Mouse (Mus musculus) thymus, adult 2 months (tissue): ENCODE data around the gene Klre1.

Experiments used
- CTCF ChIP-seq: fragments of 200-500 bp; IDR thresholded peaks from 2 replicates; pipeline ENCODE4 v1.5.1; 2012; ENCODE audit warnings: mild to moderate bottlenecking, control low read depth, low read length, moderate library complexity, borderline replicate concordance; ENCODE audit not compliant: control insufficient read depth, poor library complexity, insufficient read depth; ENCODE audit errors: extremely low read depth
- POLR2A ChIP-seq: fragments of 200-500 bp; IDR thresholded peaks from 2 replicates; pipeline ENCODE4 v1.6.1; 2012; ENCODE audit warnings: mild to moderate bottlenecking, low read length, control low read depth, moderate library complexity; ENCODE audit not compliant: control insufficient read depth, poor library complexity, insufficient read depth; ENCODE audit errors: extremely low read depth

DNA sequence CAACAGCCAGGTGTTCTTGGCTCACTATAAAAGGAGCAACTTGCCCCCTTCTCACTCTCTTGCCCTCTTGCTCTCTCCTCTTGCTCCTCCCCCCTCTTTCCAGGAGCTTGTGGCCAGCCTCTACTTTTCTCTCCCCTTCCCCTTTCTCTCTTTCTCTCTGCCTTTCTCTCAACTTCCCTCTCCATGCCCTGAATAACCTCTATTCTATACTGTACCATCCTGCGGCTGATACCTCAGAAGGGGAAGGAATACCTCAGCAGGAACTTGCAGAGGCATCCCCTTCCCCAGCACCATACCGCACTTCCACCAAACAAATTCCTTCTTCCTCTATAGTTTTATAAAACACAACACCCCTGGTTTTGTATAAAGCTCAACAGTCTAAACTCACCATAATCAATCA, 12.4 kb upstream of the Klre1 start:
- TF ChIP-seq CTCF (no peak), POLR2A (no peak)
